Mouse (Mus musculus) hindbrain, embryonic 11.5 days (tissue): ENCODE results near the gene Myo1c. TPM values are rescaled to one million over a fixed set of nuclear protein-coding genes. Genes with fewer than 3 reads are reported as not detected.

Source experiments
- ATAC-seq: fragments of 200-750 bp; cut with Nextera tagmentation; 2 replicates; pipeline ENCODE4 v1.8.0; 2017; ENCODE audit warnings: mild to moderate bottlenecking, moderate TSS enrichment, moderate library complexity; ENCODE audit not compliant: low FRiP score
- DNase-seq: peaks from one replicate; pipeline ENCODE4 v3.0.0-alpha.2; 2015; ENCODE audit warnings: low spot score
- H3K27ac ChIP-seq: fragments of 300-500 bp; sonication (generic); 2 replicates; pipeline ENCODE4 v1.5.1; 2014; ENCODE audit warnings: mild to moderate bottlenecking, low read depth, low read length
- H3K27me3 ChIP-seq: fragments of 300-500 bp; sonication (generic); 2 replicates; pipeline ENCODE4 v1.6.1; 2014; ENCODE audit warnings: mild to moderate bottlenecking, low read length, moderate library complexity, mixed read lengths; ENCODE audit not compliant: control insufficient read depth, insufficient read depth
- H3K36me3 ChIP-seq: fragments of 300-500 bp; sonication (generic); 2 replicates; pipeline ENCODE4 v1.6.1; 2014; ENCODE audit warnings: mild to moderate bottlenecking, low read length, moderate library complexity, mixed read lengths; ENCODE audit not compliant: control insufficient read depth, insufficient read depth
- H3K4me1 ChIP-seq: fragments of 300-500 bp; sonication (generic); replicated peaks from 2 replicates; pipeline ENCODE4 v1.6.1; 2014; ENCODE audit warnings: low read length, mixed read lengths; ENCODE audit not compliant: control insufficient read depth, insufficient read depth
- H3K4me2 ChIP-seq: fragments of 300-500 bp; sonication (generic); replicated peaks from 2 replicates; pipeline ENCODE4 v1.6.1; 2014; ENCODE audit warnings: mild to moderate bottlenecking, low read depth, low read length
- H3K4me3 ChIP-seq: fragments of 300-500 bp; sonication (generic); 2 replicates; pipeline ENCODE4 v1.5.1; 2014; ENCODE audit warnings: low read depth, low read length
- H3K9ac ChIP-seq: fragments of 300-500 bp; sonication (generic); 2 replicates; pipeline ENCODE4 v1.6.1; 2014; ENCODE audit warnings: low read depth, low read length
- H3K9me3 ChIP-seq: fragments of 300-500 bp; sonication (generic); 2 replicates; pipeline ENCODE4 v1.6.1; 2016; ENCODE audit warnings: low read length; ENCODE audit not compliant: control insufficient read depth
- WGBS: fragments of 180-500 bp; shearing (Covaris S2); extraction: QIAGEN DNeasy Blood & Tissue Kit; methylation state at CpG from one replicate; pipeline ENCODE4 v1.1.7; 2014; 5-methylcytosine and 5-hydroxymethylcytosine counted together
- polyA plus RNA-seq: library from polyadenylated mRNA; unstranded; fragments of >200 nt; fragmentation: Nextera tagmentation; extraction: Ambion mirVana; gene quantifications from 2 replicates; pipeline ENCODE4 v1.2.1, GENCODE M21; 2014

Gene Myo1c
- polyA plus RNA-seq, 1 experiment from 2014 or later, result 9.9 TPM

- Histone ChIP-seq H3K36me3 (no peaks in the 10 kb centered on the region), H3K27me3 (peaks cover 20% of the 10 kb centered on the region), H3K27ac (no peak overlapping the region), H3K4me1 (peaks cover 14% of the 10 kb centered on the region; the same call in 1 of the 2 replicates), H3K9me3 (no peaks in the 10 kb centered on the region), H3K4me2 (no peak overlapping the region), H3K4me3 (no peak overlapping the region), H3K9ac (no peak overlapping the region)
- ATAC-seq, result no peak
- DNase-seq, result no peak
Observed at GRCm38 (mm10) chr11:75657841-75658240, 7.5 kb downstream of the Myo1c start.

- peaks cover 12% of the 10 kb centered on the region; the same call in 1 of the 2 replicates for H3K4me1 ChIP-seq
- no peak overlapping the region for H3K27ac ChIP-seq
- no peak overlapping the region for H3K9ac ChIP-seq
- no peak overlapping the region for H3K4me2 ChIP-seq
- H3K27me3 ChIP-seq, result peaks cover 16% of the 10 kb centered on the region
- no peaks in the 10 kb centered on the region for H3K9me3 ChIP-seq
- DNase-seq (no peak), ATAC-seq (no peak)
- H3K4me3 ChIP-seq, result no peak overlapping the region
- H3K36me3 ChIP-seq, result no peaks in the 10 kb centered on the region
- WGBS, result 95% methylated on average over 13 of the region's 13 CpGs
Observed at GRCm38 (mm10) chr11:75658311-75658710, 8.0 kb downstream of the Myo1c start.

- Histone ChIP-seq H3K27ac (no peak overlapping the region), H3K4me2 (no peak overlapping the region), H3K36me3 (no peaks in the 10 kb centered on the region), H3K9ac (no peak overlapping the region), H3K9me3 (no peaks in the 10 kb centered on the region), H3K4me1 (peaks cover 9% of the 10 kb centered on the region; the same call in 1 of the 2 replicates), H3K4me3 (no peak overlapping the region), H3K27me3 (peaks cover 12% of the 10 kb centered on the region)
- DNase-seq (no peak), ATAC-seq (no peak)
- 84% methylated on average over 14 of the region's 14 CpGs for WGBS
Observed at GRCm38 (mm10) chr11:75658996-75659750, 8.9 kb downstream of the Myo1c start.

GRCm38 (mm10) chr11:75660081-75660590, 9.8 kb downstream of the Myo1c start:
- H3K4me2 ChIP-seq, result no peak overlapping the region
- WGBS, result 91% methylated on average over 12 of the region's 12 CpGs

GRCm38 (mm10) chr11:75660941-75661800, 10.9 kb downstream of the Myo1c start:
- Histone ChIP-seq H3K27ac (no peak overlapping the region), H3K4me2 (no peak overlapping the region), H3K9ac (no peak overlapping the region), H3K27me3 (peaks cover 4% of the 10 kb centered on the region; the same call in 1 of the 2 replicates), H3K9me3 (no peaks in the 10 kb centered on the region), H3K36me3 (no peaks in the 10 kb centered on the region), H3K4me1 (peaks cover 4% of the 10 kb centered on the region; the same call in 1 of the 2 replicates), H3K4me3 (no peak overlapping the region)
- ATAC-seq (no peak), DNase-seq (no peak)
- WGBS, result 89% methylated on average over 21 of the region's 21 CpGs

More at GRCm38 (mm10) chr11:75660081-75660590, 9.8 kb downstream of the Myo1c start:
- Histone ChIP-seq H3K27me3 (peaks cover 6% of the 10 kb centered on the region), H3K27ac (no peak overlapping the region), H3K9me3 (no peaks in the 10 kb centered on the region), H3K9ac (no peak overlapping the region), H3K4me1 (peaks cover 4% of the 10 kb centered on the region; the same call in 1 of the 2 replicates), H3K36me3 (no peaks in the 10 kb centered on the region), H3K4me3 (no peak overlapping the region)
- ATAC-seq, result no peak
- DNase-seq, result no peak

- Histone ChIP-seq H3K4me2 (no peak overlapping the region), H3K36me3 (no peaks in the 10 kb centered on the region), H3K4me3 (no peak overlapping the region), H3K27me3 (no peaks in the 10 kb centered on the region), H3K27ac (no peak overlapping the region), H3K9ac (no peak overlapping the region), H3K4me1 (no peaks in the 10 kb centered on the region), H3K9me3 (no peaks in the 10 kb centered on the region)
- ATAC-seq, result no peak
- 94% methylated on average over 7 of the region's 7 CpGs for WGBS
- no peak for DNase-seq
Observed at GRCm38 (mm10) chr11:75662131-75662530, 11.8 kb downstream of the Myo1c start.

- WGBS, result 92% methylated on average over 6 of the region's 6 CpGs
- no peaks in the 10 kb centered on the region for H3K27me3 ChIP-seq
- H3K27ac ChIP-seq, result no peak overlapping the region
- no peaks in the 10 kb centered on the region for H3K36me3 ChIP-seq
- no peak for DNase-seq
- H3K9ac ChIP-seq, result no peak overlapping the region
- no peak overlapping the region for H3K4me3 ChIP-seq
- no peaks in the 10 kb centered on the region for H3K4me1 ChIP-seq
- no peaks in the 10 kb centered on the region for H3K9me3 ChIP-seq
- ATAC-seq, result no peak
- H3K4me2 ChIP-seq, result no peak overlapping the region
Observed at GRCm38 (mm10) chr11:75666296-75666695, 16.0 kb downstream of the Myo1c start.

GRCm38 (mm10) chr11:75668621-75669020, 18.3 kb downstream of the Myo1c start:
- Histone ChIP-seq H3K4me2 (no peak overlapping the region), H3K27me3 (no peaks in the 10 kb centered on the region), H3K9ac (no peak overlapping the region), H3K36me3 (no peaks in the 10 kb centered on the region), H3K27ac (no peak overlapping the region), H3K4me1 (no peaks in the 10 kb centered on the region), H3K9me3 (no peaks in the 10 kb centered on the region), H3K4me3 (no peak overlapping the region)
- WGBS, result 87% methylated on average over 3 of the region's 3 CpGs
- DNase-seq (no peak), ATAC-seq (no peak)
